Mouse (Mus musculus): ENCODE measurements at regions not wholly inside any gene's neighbourhood (a gene's known extent, or its start where the extent isn't known, plus 50 kb on each side); places are given as distances from the start of the nearest gene placed in this dataset.
A peak's percentile ranks its signal among the peaks of the same experiment; 100 is the strongest.

DNA sequence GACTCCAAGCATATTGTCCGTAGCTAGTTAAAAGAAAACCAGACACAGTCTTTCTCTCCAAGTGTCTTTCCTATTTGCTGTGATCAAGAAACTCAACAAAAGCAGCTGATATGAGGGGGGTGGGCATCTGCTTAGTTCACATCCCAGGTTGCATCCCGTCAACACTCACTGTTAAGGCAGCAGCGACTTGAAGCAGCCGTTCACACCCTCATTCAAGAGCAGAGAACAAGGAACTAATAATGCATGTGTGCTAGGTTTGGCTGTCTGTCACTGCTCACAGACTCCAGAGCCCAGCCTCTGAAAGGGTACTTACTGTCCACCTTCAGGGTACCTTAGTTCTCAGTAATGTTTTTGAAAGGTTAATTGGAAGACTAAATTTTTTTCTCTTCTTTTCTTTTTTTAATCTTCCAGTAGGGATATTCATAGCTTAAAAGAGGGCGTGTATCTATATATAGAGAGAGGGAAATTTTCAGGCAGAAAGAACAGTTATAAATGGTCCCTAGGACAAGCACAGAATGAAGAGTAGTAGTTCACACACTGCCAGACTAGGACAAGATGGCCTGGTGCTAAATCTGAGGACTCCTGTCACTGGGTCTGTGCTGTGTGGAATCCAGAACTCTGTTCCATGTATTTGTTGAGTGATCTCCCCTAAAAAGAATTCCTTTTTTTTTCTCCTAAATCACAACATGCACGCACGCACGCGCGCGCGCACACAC lies 199.1 kb upstream of the BB014433 start:
- DNase-seq: no peak

GRCm38 (mm10) chr8:15235410-15235809 lies 189.5 kb upstream of the BB014433 start:
- no peak for DNase-seq

DNA sequence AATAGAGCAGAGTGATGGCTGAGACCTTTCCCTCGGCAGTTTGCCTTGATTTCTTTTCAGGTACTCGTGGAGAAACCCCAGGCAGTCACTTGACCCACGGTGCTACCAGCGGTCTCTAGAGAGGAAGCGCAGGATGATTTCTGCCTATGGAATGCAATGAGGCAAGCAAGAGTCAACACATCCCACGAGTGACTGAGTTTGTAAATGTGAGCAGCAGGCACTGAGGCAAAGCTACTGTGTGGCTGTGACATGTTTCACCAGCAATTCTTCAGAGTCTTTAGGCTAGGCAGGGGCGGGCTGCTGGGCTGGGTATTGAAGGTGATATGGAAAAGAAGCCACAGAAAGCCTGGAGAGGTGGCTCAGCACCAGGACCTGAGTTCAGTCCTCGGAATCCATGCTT lies 187.4 kb upstream of the BB014433 start:
- no peak for DNase-seq

- no peak for DNase-seq
These were observed 184.3 kb upstream of the BB014433 start for GRCm38 (mm10) chr8:15230217-15230616.

DNA sequence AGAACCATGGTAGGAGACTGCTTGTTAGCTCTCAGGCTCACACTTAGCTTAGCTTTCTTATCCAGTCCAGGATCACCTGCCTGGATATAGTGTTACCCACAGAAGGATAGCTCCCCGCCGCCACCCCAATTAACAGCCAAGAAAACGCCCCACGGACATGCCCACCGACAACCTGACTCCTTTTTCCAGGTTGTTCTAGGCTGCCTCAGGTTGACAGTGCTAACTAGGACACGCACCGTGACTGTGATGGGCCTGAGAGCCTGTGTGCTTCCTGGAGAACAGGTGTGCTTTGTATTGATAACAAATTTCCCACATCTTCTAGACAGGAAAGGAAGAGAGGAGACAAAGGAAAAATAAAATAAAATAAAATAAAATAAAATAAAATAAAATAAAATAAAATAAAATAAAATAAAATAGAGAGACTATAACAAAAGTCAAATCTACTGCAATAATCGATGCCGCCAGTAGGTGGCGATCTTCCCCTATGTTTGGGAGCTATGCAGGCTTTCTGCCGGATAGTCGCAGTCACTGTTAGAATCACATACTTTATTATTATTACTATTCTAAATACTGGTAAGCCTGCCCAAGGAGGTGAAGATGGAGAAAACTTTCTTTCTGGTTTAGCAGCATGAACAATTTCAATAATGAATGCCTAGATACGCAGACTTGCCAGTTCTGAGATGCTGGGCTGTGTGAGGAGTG lies 175.5 kb upstream of the BB014433 start:
- DNase-seq: peak; percentile 39

- DNase-seq: no peak
These were observed 164.1 kb upstream of the BB014433 start for GRCm38 (mm10) chr8:15209856-15210521.

DNA sequence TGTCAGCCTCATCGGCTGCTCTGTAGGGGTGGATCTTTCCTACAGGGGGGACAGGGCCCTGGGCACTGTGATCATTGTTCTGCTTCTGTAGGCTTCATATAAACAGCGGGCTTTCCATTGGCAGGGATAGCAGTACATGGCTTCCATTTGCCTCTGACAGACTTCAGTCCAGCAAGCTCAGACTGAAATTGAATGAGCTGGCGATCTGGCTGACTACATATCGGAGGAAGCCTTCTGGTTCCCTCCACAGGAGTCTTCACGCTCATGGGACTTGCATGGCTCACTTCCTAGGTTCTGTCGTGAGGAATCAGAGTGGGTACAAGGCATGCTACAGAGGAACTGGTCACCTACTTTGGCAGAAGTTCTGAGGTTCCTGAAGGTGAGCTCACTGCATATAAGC lies 155.7 kb upstream of the BB014433 start:
- DNase-seq: no peak

GRCm38 (mm10) chr8:15190708-15191107 lies 144.8 kb upstream of the BB014433 start:
- no peak for DNase-seq

- DNase-seq: no peak
These were observed 143.3 kb upstream of the BB014433 start for GRCm38 (mm10) chr8:15189079-15189612.

Measured in liver (tissue).